Mouse (Mus musculus) mesoderm, embryonic 11.5 days (tissue): ENCODE results near the gene Plekhb1.

ENCODE experiments used
- DNase-seq: peaks from one replicate; pipeline ENCODE4 v3.0.0-alpha.2; 2012; ENCODE audit warnings: low read depth, low spot score

The Plekhb1 gene

DNA sequence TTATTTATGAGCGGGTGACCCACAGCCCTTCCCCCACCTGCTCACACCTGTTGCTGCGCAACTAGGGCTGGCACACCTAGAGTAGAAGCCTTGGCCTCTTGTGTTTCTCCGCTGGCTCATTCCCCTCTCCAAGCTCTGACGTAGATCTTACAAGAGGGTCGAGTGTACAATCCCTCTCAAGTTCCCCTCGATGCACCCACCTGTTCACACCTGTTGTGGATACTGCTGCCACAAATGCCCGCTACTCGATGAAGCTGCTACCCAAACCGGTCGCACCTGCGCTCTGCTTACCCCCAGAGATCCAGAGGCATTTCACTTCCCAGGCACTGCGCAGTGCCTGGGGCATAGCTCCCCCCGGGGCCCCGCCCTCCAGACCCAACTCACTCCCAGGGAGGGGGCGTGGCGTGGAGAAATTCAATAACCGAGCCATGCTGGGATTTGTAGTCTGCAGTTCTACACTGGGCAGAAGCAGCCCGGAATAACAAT lies 4.1 kb downstream of the Plekhb1 start:
- peak; percentile 37 for DNase-seq

DNA sequence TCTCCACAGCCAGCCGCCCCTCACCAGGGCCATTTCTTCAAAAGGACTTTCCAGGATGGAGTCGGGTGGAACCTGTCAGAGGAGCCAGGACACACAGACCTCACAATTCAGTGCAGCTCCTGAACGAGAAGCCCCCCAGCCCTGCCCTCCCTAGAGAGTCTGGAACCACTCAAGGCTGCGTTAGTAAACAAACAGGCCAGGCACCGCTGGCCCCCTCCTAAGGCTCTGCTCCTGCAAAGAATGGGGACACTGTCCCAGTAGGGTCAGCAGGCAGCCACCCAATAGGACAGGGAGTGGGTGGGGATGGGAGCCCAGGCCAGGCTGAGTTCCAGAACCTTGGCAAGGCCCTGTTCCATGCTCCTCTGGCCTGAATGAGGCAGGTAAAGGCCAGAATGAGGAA lies 5.5 kb downstream of the Plekhb1 start:
- DNase-seq, result no peak

DNA sequence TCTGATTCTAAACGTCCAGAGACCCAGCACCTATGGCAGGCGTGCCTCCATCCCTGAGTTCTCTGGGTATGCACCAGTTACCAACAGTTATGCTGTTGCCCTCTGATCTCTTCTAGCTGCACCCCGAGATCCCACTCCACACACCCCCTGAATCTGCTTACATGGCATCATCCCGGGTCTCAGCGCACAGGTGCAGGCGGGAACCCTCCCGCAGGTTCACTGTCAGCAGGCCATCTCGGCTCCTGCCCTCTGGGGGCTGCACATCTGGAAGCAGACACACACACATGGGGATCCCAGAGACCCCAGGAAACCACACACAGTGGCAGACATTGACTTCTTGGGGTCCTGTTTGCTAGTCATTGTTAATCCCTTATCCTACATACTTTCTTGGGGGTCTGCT lies 7.8 kb downstream of the Plekhb1 start:
- no peak for DNase-seq

DNA sequence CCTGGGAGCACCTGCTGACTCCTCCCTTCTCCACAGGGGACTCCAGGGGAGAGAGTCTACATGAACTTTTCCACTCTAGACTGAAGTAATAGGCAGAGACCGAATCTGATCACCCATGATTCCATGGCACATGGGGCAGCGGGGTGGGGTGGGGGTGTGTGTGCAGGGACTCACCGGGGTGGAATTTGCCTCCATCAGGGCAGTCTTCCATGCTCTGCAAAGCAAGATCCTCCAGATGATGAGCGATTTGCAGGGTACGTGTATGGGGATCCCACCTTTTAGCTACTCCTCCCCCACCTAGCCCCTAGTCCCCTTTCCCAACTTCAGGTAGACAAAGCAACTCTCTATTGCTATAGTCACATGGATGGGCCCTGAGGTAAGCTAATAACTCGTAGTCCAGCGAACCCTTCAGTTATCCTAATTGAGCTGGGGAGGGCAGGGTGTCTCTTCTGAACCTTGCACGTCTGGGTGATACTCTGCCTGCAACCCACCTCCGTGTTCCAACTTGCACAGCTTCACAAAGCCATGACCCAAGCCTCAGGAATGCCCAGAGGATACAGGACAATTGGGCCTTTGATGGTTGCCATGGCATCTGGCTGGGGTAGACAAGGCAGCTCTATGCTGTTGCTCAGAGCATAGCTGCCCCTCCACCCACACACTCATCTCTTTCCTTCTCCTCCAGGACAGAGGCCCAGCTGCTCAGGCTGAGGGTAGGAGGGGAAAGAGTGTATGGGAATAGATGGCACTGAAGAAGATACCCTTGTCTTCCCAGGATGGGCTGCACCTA lies 8.5 kb downstream of the Plekhb1 start:
- peak; percentile 70 for DNase-seq

DNA sequence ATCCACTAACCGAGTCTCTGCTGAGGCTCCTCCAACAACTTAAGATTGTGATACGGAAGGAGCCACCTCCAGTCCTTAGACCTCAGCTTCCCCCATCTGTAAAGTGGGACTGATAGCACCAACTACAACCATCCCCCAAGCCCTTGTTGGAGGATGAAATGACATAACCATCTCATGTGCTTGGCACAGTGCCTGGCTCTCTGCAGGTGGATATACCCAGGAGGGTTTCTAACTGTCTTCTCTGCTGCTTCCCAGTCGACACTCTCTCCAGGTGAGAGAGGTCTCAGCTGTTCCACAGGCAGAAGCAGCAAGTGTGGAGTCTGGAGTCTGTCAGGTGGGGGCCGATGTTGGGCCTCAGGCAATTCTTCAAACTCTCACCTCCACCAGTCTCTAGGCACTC lies 11.2 kb downstream of the Plekhb1 start:
- no peak for DNase-seq

GRCm38 (mm10) chr7:100650421-100650820 lies 11.8 kb downstream of the Plekhb1 start:
- DNase-seq, result no peak

DNA sequence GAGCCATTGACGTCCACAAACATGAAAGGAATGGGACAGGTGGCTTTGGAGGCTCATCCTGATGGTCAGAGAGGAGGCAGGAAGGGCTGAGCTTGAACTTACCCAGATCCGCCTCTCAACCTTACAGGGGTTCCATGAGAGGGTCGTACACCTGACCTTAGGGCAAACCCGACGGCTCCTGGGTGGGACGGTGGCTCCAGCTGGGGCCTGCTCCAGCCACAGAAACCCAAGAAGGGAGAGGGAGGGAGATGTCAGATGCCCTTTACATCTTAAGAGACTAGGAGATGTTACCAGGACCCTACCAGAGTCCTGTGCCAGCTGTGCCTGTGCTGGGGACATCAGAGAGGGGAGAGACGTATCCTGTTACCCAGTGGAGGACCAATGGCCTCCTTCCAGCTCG lies 12.4 kb downstream of the Plekhb1 start:
- no peak for DNase-seq

DNA sequence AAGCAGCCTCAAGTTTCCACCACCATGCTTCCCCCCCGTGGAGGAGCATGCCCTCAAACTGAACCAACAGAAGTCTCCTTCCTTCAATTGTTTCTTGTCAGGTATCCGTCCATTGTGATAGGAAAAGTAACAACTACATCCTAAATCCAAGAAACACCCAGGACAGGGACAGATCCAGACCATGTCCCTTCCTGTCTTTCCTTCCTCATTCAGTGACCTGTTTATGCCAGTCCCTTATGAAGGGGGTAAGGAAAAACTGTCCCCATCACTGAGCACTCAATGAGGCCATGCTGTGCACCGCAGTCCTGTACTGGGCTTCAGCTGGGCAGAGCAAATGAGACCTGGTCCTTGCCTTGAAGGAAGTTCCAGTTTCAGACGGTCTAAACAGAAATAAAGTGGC lies 13.1 kb downstream of the Plekhb1 start:
- DNase-seq, result no peak

- DNase-seq, result peak; percentile 69
These were observed 17.1 kb downstream of the Plekhb1 start for GRCm38 (mm10) chr7:100645147-100645546.

- no peak for DNase-seq
These were observed 19.8 kb downstream of the Plekhb1 start for GRCm38 (mm10) chr7:100642413-100642812.

DNA sequence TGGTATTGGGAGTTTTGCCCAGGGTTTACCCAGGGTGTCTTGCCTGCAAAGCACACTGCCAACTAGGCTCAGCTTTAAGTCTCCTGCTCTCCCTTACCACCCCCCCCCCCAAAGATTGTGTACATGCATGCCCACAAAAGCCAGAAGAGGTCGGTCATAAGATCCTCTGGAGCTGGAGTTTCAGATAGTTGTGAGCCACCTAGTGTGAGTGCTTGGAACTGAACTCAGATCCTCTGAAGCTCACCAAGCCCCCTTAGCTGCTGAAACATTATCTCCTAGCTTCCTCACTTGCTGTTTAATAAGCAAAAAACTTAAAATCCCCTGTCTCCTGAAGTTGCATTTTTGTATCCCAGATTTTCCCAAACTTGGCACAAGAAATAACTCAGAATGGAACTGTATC lies 24.6 kb downstream of the Plekhb1 start:
- peak; percentile 29 for DNase-seq

GRCm38 (mm10) chr7:100624538-100624937 lies 37.7 kb downstream of the Plekhb1 start:
- DNase-seq, result no peak

- no peak for DNase-seq
These were observed 39.9 kb downstream of the Plekhb1 start for GRCm38 (mm10) chr7:100622277-100622676.

- DNase-seq, result no peak
These were observed 45.9 kb downstream of the Plekhb1 start for GRCm38 (mm10) chr7:100616121-100616857.

DNA sequence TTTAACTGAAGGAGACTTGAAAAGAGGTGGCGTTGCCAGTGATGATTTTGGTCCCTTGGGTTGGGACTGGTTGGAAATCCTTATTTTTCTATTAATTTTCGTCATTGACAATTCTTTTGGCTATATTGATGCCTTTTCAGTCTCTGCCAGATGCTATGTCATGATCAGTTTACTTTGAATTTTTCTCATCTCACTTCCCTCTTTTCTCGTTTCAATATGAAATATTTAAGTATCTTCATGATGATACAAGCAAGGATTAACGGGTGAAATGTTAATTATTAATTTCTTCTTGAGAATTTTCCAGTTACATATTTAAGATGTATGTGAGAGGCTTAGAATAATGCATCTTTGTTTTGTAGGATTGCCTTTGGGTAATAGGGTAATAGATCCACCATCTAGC lies 53.3 kb downstream of the Plekhb1 start:
- no peak for DNase-seq

GRCm38 (mm10) chr7:100608130-100608741 lies 54.0 kb downstream of the Plekhb1 start, which contains the start of gene Mrpl48:
TSS of gene Mrpl48 (minus strand) at chr7:100608301.
- DNase-seq, result peak; percentile 41

GRCm38 (mm10) chr7:100607214-100608129 lies 54.7 kb downstream of the Plekhb1 start, which contains the start of gene Rab6a:
TSS of gene Rab6a (plus strand) at chr7:100607410.
- peak; percentile 100 for DNase-seq

GRCm38 (mm10) chr7:100600211-100600610 lies 62.0 kb downstream of the Plekhb1 start:
- DNase-seq, result no peak

GRCm38 (mm10) chr7:100593349-100593748 lies 68.9 kb downstream of the Plekhb1 start:
- DNase-seq, result no peak
